Mouse (Mus musculus): Measurements from ENCODE around the gene 1700001C19Rik.

- TF ChIP-seq CTCF (conservative IDR thresholded peaks at IDR 0.05; ENCODE audit: low read length) (no peak), POU5F1 (IDR thresholded peaks at IDR 0.05; ENCODE audit: borderline replicate concordance, low read length) (no peak)
These were observed 60.3 kb downstream of the 1700001C19Rik start for GRCm38 (mm10) chr17:47376779-47377280.

Data from E14TG2a.4 (cell line).